Mouse (Mus musculus) NIH3T3 (cell line): Measurements from ENCODE around the gene Smg6.
A peak's percentile ranks its signal among the peaks of the same experiment; 100 is the strongest.

Experiments
- DNase-seq: peaks from one replicate; pipeline ENCODE4 v3.0.0-alpha.2; 2012; ENCODE audit warnings: low read depth

The Smg6 gene

GRCm38 (mm10) chr11:75147106-75147845, 221.7 kb downstream of the Smg6 start:
- peak; percentile 96 for DNase-seq

- DNase-seq = no peak
These were observed 222.2 kb downstream of the Smg6 start for GRCm38 (mm10) chr11:75147846-75148168.

GRCm38 (mm10) chr11:75148332-75149035, 222.9 kb downstream of the Smg6 start:
- no peak for DNase-seq

- no peak for DNase-seq
These were observed 224.7 kb downstream of the Smg6 start for GRCm38 (mm10) chr11:75150346-75150745.

GRCm38 (mm10) chr11:75152603-75153557, 227.3 kb downstream of the Smg6 start:
- no peak for DNase-seq

GRCm38 (mm10) chr11:75154053-75154585, 228.5 kb downstream of the Smg6 start:
- DNase-seq = no peak

GRCm38 (mm10) chr11:75155985-75156384, 230.4 kb downstream of the Smg6 start:
- DNase-seq = no peak

- DNase-seq = peak; percentile 33
These were observed 230.8 kb downstream of the Smg6 start for GRCm38 (mm10) chr11:75156416-75156815.

GRCm38 (mm10) chr11:75157037-75157436, 231.4 kb downstream of the Smg6 start:
- DNase-seq = no peak

- DNase-seq = no peak
These were observed 232.3 kb downstream of the Smg6 start for GRCm38 (mm10) chr11:75157901-75158300.

GRCm38 (mm10) chr11:75158432-75158831, 232.8 kb downstream of the Smg6 start:
- peak; percentile 50 for DNase-seq

- DNase-seq = peak; percentile 45
These were observed 233.9 kb downstream of the Smg6 start for GRCm38 (mm10) chr11:75159564-75159963.

- DNase-seq = no peak
These were observed 235.3 kb downstream of the Smg6 start for GRCm38 (mm10) chr11:75160954-75161353.

GRCm38 (mm10) chr11:75161417-75162008, 235.9 kb downstream of the Smg6 start:
- no peak for DNase-seq

GRCm38 (mm10) chr11:75162591-75163080, 237.0 kb downstream of the Smg6 start:
- DNase-seq = no peak

GRCm38 (mm10) chr11:75163379-75163778, 237.8 kb downstream of the Smg6 start:
- DNase-seq = no peak

GRCm38 (mm10) chr11:75164051-75164450, 238.4 kb downstream of the Smg6 start:
- DNase-seq = no peak

- no peak for DNase-seq
These were observed 239.1 kb downstream of the Smg6 start for GRCm38 (mm10) chr11:75164750-75165149.

GRCm38 (mm10) chr11:75165441-75166192, 240.0 kb downstream of the Smg6 start:
- peak; percentile 62 for DNase-seq

GRCm38 (mm10) chr11:75166193-75166842, 240.7 kb downstream of the Smg6 start:
- DNase-seq = no peak
